Mouse (Mus musculus) A20 (cell line): ENCODE results near the gene Spns3.

ENCODE experiments used
- DNase-seq: peaks from one replicate; pipeline ENCODE4 v3.0.0-alpha.2; 2011; ENCODE audit warnings: low read depth, low spot score

Gene Spns3

DNA sequence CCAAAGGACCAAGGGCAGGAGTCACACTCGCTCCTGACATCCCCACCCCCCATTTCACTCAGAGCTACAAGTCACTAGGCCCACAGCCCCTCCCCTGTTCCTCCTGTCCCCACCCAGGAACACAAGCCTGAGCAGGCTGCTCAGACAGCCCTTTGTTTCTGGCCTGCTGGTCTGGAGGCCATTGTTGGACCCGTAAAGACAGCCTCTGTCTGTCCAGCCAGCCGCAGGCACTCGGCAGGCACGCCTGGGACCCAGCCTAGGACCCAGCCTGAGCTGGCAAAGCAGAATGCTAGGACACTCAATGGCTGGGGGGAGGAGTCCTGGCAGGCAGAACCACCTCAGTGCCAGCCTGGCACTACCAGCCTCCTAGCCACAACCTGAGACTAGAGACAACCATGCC, 94.6 kb downstream of the Spns3 start:
- no peak for DNase-seq

DNA sequence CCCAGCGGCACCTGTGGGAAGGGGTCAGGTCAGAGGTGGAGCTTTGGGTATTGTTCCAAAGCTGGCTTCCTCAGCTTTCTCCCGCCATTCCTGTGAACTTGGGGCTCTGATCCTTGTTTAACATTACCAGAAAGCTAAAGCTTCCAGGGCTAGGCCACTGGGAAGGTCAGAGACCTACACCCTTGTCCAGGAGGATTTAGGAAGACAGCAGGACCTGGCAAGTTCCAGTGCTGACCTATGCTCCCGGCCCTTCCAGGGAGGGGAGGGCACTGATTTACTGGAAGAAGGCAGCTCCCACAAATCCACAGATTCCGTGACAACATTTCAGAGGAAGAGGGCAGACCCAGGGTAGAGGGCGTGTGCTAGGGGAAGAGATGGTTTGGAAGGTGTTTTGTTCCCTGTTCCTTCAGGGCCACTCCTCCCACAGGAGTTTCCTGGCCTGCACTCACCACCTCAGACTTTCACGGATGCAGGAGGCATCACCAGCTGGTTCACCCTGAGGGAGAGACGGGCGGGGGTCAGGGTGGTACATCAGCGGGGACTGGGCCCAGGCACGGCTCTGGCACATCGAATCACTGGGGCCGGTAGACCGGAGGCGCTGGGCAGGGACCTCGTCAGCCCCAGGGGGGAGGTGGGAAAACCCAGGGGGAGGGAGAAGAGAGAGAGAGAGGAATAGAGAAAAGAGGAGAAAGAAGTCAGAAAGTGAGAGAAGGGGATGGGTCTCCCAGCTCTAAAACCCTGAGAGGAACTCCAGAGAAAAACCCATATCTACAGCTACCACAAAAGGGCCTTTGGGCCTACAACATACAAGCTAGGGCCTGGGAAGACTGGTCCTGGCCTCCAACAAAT, 97.0 kb downstream of the Spns3 start:
- no peak for DNase-seq

DNA sequence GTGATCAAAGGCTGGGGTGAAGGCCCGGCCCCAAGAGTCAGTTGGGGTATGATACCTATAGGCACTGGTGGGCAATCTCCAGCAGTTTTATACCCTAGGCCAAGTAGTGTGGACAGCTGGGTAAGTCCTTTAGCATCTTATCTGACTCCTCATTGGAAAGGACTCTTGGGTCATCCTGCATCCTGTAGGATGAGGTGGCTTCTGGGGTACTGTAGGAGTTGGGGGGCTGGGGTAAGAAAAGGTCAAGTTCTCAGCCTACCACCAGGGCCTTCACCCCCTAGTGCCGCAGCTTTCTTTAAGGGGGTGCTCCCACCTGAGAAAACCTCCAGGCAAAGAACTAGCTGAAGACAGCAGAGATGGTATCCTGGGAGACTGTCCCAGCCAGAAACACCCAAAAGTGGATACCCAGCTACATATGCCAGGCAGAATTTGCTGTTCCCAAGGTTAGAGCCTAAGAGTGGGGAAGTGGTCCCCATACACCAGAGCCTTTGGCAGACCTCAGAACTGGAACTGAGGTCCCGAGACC, 98.1 kb downstream of the Spns3 start:
- no peak for DNase-seq

DNA sequence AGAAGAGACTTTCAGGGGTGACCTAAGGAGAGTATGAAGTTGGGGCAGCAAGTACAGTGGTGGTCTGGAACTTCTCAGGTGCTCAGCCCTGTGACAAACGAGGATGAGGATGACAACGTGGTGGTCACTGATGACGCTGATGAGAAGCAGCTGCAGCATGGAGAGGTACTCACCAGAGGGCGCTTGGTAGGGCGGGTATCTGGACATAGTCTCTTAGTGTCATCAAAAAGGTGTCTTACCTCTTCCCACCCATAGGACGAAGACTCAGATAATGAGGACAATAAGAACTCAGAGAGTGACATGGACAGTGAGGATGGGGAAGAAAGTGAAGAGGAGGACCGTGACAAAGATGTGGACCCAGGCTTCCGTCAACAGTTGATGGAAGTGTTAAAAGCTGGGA, 102.8 kb downstream of the Spns3 start:
- no peak for DNase-seq

DNA sequence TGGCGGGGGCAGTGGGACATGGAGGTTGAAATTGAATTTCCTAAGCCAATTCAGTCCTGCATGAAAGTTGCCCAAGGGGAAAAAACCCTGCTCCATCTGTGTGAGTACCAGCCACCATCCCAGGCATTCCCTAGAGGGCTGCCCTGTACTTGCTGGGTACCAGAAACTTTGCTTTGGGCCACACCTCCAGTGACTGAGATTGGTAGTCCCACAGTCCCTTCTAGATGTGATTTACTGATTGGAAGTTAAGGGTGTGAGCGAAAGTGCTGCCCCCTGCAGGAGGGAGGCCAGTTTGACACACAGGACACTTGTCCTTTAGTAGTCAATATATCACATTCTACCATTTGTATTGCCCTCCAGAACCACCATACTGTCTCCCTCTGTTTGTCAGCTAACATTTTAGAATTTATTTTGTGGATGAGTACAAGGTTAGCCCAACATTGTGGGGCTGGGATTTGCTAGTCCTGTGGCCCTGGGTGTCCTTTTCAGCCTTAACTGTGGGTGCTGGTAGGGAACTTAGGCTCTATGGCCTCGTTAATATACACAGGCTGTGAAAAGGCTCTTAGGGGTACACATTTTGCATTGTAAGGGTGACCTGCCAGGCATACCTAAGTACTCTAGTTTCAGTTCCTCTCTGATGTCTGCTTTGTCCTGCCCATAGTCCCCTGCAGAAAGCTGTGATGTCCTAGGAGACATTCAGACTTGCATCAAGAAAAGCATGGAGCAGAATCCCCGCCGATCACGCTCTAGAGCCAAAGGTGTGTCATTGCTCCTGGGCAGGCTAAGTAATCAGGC, 103.8 kb downstream of the Spns3 start:
- DNase-seq: peak; percentile 85
